10 mouse cellular contexts compared by ENCODE assay signal in the genomic region with DNA sequence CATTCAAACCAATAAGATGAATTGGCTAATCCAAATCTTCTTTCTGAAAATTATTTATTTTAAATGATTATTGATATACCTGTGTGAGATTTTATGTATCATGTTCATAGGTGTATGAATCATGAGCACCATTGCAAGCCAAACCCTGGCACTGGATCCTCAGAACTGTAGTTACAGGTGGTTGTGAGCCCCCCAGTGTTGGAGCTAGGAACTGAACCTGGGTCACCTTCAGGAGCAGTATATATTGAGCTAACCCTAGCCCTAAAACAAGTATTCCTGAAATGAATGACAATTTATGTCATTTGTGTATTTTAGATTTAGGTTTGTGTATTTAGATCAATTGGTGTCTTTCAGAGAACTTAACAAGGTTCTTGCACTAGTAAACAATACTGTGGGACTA. TPM values are rescaled to one million over a fixed set of nuclear protein-coding genes. Genes with fewer than 3 reads are reported as not detected.
DNase-seq lines count a peak whose midpoint lies in the region; ATAC-seq and TF ChIP-seq lines count a peak whose summit lies in the region.
"Had no signal": no experiment of that assay in that cellular context is flagged by ENCODE, and none has a peak within 500 bp of the region (broad histone marks: within the 10 kb centered on the region; RNA-seq: fewer than 3 reads in every experiment).

No protein-coding gene starts in this region.

- no peak overlapping the region for H3K9ac ChIP-seq in kidney, embryonic 14.5 days (ENCODE audit: low read depth, low read length)
- H3K9ac ChIP-seq: limb, embryonic 15.5 days had no signal

- H3K36me3 ChIP-seq in kidney, adult 2 months (ENCODE audit: control insufficient read depth, insufficient read depth, low read length), result no peaks in the 10 kb centered on the region
- H3K36me3 ChIP-seq in kidney, embryonic 14.5 days (ENCODE audit: control insufficient read depth, insufficient read depth, low read length), result no peaks in the 10 kb centered on the region
- H3K36me3 ChIP-seq: limb, embryonic 15.5 days had no signal

- no peak overlapping the region for H3K4me3 ChIP-seq in kidney, adult 2 months (ENCODE audit: insufficient read depth, low read depth, low read length)
- H3K4me3 ChIP-seq in kidney, embryonic 14.5 days (ENCODE audit: low read length), result no peak overlapping the region
- H3K4me3 ChIP-seq: limb, embryonic 15.5 days had no signal

- H3K27me3 ChIP-seq in kidney, adult 2 months (replicated peaks; ENCODE audit: control insufficient read depth, insufficient read depth, low read length), result no peaks in the 10 kb centered on the region
- no peaks in the 10 kb centered on the region for H3K27me3 ChIP-seq in kidney, embryonic 14.5 days (ENCODE audit: control insufficient read depth, insufficient read depth, low read length)
- H3K27me3 ChIP-seq: limb, embryonic 15.5 days had no signal

- no peak for TF ChIP-seq POLR2A in kidney, adult 2 months (IDR thresholded peaks at IDR 0.05; ENCODE audit: low read depth, low read length)

- H3K9me3 ChIP-seq in kidney, embryonic 14.5 days (ENCODE audit: control insufficient read depth, low read length), result no peaks in the 10 kb centered on the region
- H3K9me3 ChIP-seq: limb, embryonic 15.5 days had no signal

- ATAC-seq in kidney, embryonic 14.5 days (ENCODE audit: low FRiP score, low TSS enrichment), result no peak

- H3K27ac ChIP-seq in kidney, adult 2 months (ENCODE audit: insufficient read depth, low read depth, low read length), result no peak overlapping the region
- H3K27ac ChIP-seq in kidney, embryonic 14.5 days (ENCODE audit: low read depth, low read length), result no peak overlapping the region
- H3K27ac ChIP-seq: limb, embryonic 15.5 days had no signal

- peak; percentile 13 for DNase-seq in kidney, adult 2 months
- peak; percentile 38 for DNase-seq in CD4-positive helper T cell, adult 2 months (ENCODE audit: low read depth, low spot score)
- DNase-seq in NIH3T3 (ENCODE audit: low read depth), result peak; percentile 44
- DNase-seq in kidney, postnatal 14 days, result peak; percentile 8
- DNase-seq in urinary bladder, postnatal 4 days (ENCODE audit: low spot score in 2 of 2), result no peak
- no peak for DNase-seq in heart, adult 11 months
- DNase-seq in cerebellum, postnatal 4 days (ENCODE audit: low spot score in 2 of 2), result no peak
- DNase-seq: gastrocnemius, postnatal 14 days had no signal

- H3K4me2 ChIP-seq in kidney, embryonic 14.5 days (replicated peaks; ENCODE audit: low read depth, low read length), result no peak overlapping the region
- H3K4me2 ChIP-seq: limb, embryonic 15.5 days had no signal

- peak; percentile 44; the same call in 1 of the 2 replicates for TF ChIP-seq CTCF in kidney, adult 2 months (conservative IDR thresholded peaks at IDR 0.05; ENCODE audit: insufficient read depth, insufficient read length, low read depth, low read length)

- H3K4me1 ChIP-seq in kidney, adult 2 months (ENCODE audit: control insufficient read depth, insufficient read depth, low read length), result no peaks in the 10 kb centered on the region
- H3K4me1 ChIP-seq in kidney, embryonic 14.5 days (ENCODE audit: control insufficient read depth, insufficient read depth, low read length), result no peaks in the 10 kb centered on the region
- H3K4me1 ChIP-seq: limb, embryonic 15.5 days had no signal

RNA-seq across cellular contexts. Expression of gene Leprot, which starts 45.8 kb away (rescaled TPM):
- polyA plus RNA-seq in kidney, adult 2 months (2012; rRNA removed), result 61.8 and 71.7 TPM in 2 replicates
- polyA plus RNA-seq in kidney, embryonic 14.5 days (2014; fragmentation: Nextera tagmentation; extraction: Ambion mirVana), result 71.4 and 84.2 TPM in 2 replicates

Comparison
In these comparisons a context has a peak if more than half of its experiments do, and no peak if none do; other contexts are left out.
1. DNase-seq: peak in kidney, adult 2 months (single experiment), CD4-positive helper T cell, adult 2 months (single experiment), NIH3T3 (single experiment) and kidney, postnatal 14 days (single experiment); none in urinary bladder, postnatal 4 days (0 of 2), heart, adult 11 months (single experiment) and cerebellum, postnatal 4 days (0 of 2).